Mouse (Mus musculus) ES-E14 (cell line): Measurements from ENCODE around the gene Sh3rf1. TPM values are rescaled to one million over a fixed set of nuclear protein-coding genes. Genes with fewer than 3 reads are reported as not detected.

Experiments used
- DNase-seq: peaks from one replicate; pipeline ENCODE4 v3.0.0-alpha.2; 2013; ENCODE audit warnings: low read depth, low spot score
- H3K27ac ChIP-seq: 2 replicates; pipeline ENCODE4 v1.5.1; 2012; ENCODE audit warnings: low read depth, mild to moderate bottlenecking, low read length, moderate library complexity, mixed read lengths; ENCODE audit not compliant: poor library complexity, insufficient read depth, severe bottlenecking
- H3K36me3 ChIP-seq: 2 replicates; pipeline ENCODE4 v1.6.1; 2012; ENCODE audit warnings: mild to moderate bottlenecking, low read length, moderate library complexity, mixed read lengths; ENCODE audit not compliant: control insufficient read depth, poor library complexity, insufficient read depth, severe bottlenecking
- H3K4me1 ChIP-seq, 2 experiments: fragments of 150-350 bp in 1 of 2; sonication (generic) in 1 of 2; 2 replicates each; pipeline ENCODE4 v1.6.1; 2012; ENCODE audit warnings: low read length in 2 of 2, mild to moderate bottlenecking in 1 of 2, mixed read lengths in 1 of 2; ENCODE audit not compliant: control insufficient read depth in 2 of 2, insufficient read depth in 2 of 2, poor library complexity in 1 of 2
- H3K4me3 ChIP-seq, 2 experiments: fragments of 150-350 bp in 1 of 2; sonication (generic) in 1 of 2; 2 replicates each; pipeline ENCODE4 v1.5.1; 2012; ENCODE audit warnings: low read length in 2 of 2, low read depth in 1 of 2, mild to moderate bottlenecking in 1 of 2, mixed read lengths in 1 of 2; ENCODE audit not compliant: insufficient read depth in 1 of 2, poor library complexity in 1 of 2, severe bottlenecking in 1 of 2
- H3K9ac ChIP-seq: 2 replicates; pipeline ENCODE4 v1.6.1; 2012; ENCODE audit warnings: low read depth, mild to moderate bottlenecking, low read length, mixed read lengths; ENCODE audit not compliant: poor library complexity, insufficient read depth, severe bottlenecking
- H3K9me3 ChIP-seq: fragments of 150-350 bp; sonication (generic); 2 replicates; pipeline ENCODE4 v1.6.1; 2012; ENCODE audit warnings: low read depth, mild to moderate bottlenecking, low read length; ENCODE audit not compliant: control insufficient read depth, insufficient read depth
- CHD2 ChIP-seq: IDR thresholded peaks from 2 replicates; pipeline ENCODE4 v1.6.1; 2014; ENCODE audit warnings: mild to moderate bottlenecking, low read depth, low read length, inconsistent platforms
- HCFC1 ChIP-seq: IDR thresholded peaks from 2 replicates; pipeline ENCODE4 v1.6.1; 2012; ENCODE audit warnings: low read length, inconsistent platforms, borderline replicate concordance; ENCODE audit not compliant: insufficient read depth
- MAFK ChIP-seq: IDR thresholded peaks from 2 replicates; pipeline ENCODE4 v1.6.1; 2014; ENCODE audit warnings: mild to moderate bottlenecking, low read depth, low read length, inconsistent platforms; ENCODE audit not compliant: insufficient read depth
- ZC3H11A ChIP-seq: IDR thresholded peaks from 2 replicates; pipeline ENCODE4 v1.6.1; 2012; ENCODE audit warnings: low read depth, mild to moderate bottlenecking, inconsistent platforms, low read length, borderline replicate concordance
- ZNF384 ChIP-seq: IDR thresholded peaks from 2 replicates; pipeline ENCODE4 v1.6.1; 2012; ENCODE audit warnings: low read depth, low read length, inconsistent platforms
- in situ Hi-C, 2 experiments: fragments of 600-800 bp; cut with MboI; formaldehyde crosslinking; loops; one replicate each; pipeline ENCODE4 v1.15.1; 2025; ENCODE audit warnings: low sequenced_read_pairs in 2 of 2, inconsistent platforms in 1 of 2; ENCODE audit not compliant: unreplicated experiment in 2 of 2
- total RNA-seq: library from RNA; depleted of rRNA; stranded (reverse); fragments of 300-350 nt; gene quantifications from 2 replicates; pipeline ENCODE4 v1.2.3, GENCODE M21; 2012

Sh3rf1 gene
- total RNA-seq, 1 experiment, result 6.0 TPM

GRCm38 (mm10) chr8:61359851-61360272 lies 136.2 kb downstream of the Sh3rf1 start:
- Histone ChIP-seq H3K4me1 (no peaks in the 10 kb centered on the region), H3K9me3 (no peaks in the 10 kb centered on the region), H3K36me3 (no peaks in the 10 kb centered on the region; the same call in 1 of the 2 replicates), H3K27ac (no peak overlapping the region), H3K4me3 (no peak overlapping the region), H3K9ac (no peak overlapping the region)
- TF ChIP-seq ZC3H11A (no peak), ZNF384 (no peak), HCFC1 (no peak), MAFK (no peak), CHD2 (no peak)
- no peak for DNase-seq
- in situ Hi-C loops, result no loop called here

DNA sequence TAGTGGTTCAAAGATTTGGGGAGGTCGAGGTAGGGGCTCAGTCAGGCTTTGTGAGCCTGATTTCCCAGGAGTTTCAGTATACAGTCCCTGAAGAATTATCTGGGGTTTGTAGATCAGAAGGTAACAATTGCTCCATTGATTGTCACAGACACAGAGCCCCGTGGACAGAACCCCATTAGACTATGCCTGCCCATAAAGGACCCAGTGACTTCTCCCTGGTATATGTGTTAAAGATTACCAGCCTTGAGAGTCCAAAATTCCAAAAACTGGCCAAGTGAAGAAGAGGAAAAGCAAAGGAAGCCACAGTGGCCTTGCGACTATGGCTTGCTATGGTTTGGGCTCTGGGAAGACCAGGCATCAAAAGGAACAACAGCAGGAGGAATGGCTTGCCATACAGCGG lies 136.7 kb downstream of the Sh3rf1 start:
- TF ChIP-seq ZC3H11A (no peak), CHD2 (no peak), HCFC1 (no peak), MAFK (no peak), ZNF384 (no peak)
- Histone ChIP-seq H3K27ac (no peak overlapping the region), H3K4me3 (no peak overlapping the region), H3K9me3 (no peaks in the 10 kb centered on the region), H3K4me1 (no peaks in the 10 kb centered on the region), H3K9ac (no peak overlapping the region), H3K36me3 (no peaks in the 10 kb centered on the region; the same call in 1 of the 2 replicates)
- DNase-seq, result no peak
- in situ Hi-C loops, result no loop called here

DNA sequence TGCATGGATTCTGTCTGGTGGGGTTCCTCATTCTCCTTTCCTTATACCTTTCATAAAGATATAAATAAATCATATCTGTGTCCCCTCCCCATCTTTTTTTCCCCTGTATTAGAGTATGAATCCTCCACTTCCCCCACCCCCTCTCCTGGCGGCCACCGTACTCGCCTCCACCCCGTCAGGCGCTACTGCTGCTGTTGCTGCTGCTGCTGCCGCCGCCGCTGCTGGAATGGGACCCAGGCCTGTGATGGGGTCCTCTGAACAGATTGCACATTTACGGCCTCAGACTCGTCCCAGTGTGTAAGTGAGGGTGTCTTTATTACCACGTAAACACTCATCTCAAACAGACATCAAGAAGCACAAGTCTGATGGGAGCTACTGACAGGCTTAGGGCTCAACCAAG lies 137.8 kb downstream of the Sh3rf1 start:
- 0 out of 2 replicates have a peak, but pooled peaks cover 3% of the 10 kb centered on the region for H3K9me3 ChIP-seq
- no peak overlapping the region for H3K9ac ChIP-seq
- peaks cover under 1% of the 10 kb centered on the region; the same call in 1 of the 2 replicates for H3K36me3 ChIP-seq
- in situ Hi-C loops, result no loop called here
- TF ChIP-seq CHD2 (no peak), MAFK (no peak), ZNF384 (no peak), ZC3H11A (no peak), HCFC1 (no peak)
- H3K27ac ChIP-seq, result no peak overlapping the region
- DNase-seq, result no peak
- no peaks in the 10 kb centered on the region for H3K4me1 ChIP-seq
- H3K4me3 ChIP-seq, result no peak overlapping the region

DNA sequence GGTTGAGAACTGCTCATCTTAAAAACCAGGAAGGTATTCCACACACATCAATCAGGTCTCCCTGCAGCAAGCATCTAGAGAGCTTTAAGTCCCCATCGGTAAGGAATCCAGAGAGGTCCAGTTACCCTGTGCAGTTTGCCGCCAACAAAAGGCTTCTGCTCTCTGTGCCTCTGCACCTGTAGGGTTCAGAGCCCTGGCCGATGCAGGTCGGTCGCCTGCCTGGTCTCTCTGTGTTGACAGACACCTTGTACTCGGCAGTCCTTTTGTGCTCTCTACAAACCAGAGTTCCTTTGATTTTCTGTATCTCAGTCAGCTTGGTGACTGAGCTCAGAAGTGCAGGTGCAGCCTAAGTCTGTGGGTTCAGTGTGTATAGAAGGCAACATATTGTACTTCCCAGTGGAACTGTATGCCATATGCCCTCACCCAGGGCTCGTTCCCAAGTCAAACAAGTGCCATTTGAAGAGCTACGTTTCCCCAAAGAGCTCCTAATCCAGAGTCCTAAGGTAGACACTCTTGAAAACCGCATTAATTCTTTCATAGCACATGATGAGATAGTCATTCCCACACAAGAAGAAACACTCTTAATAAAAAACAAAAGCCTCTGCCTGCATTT lies 138.7 kb downstream of the Sh3rf1 start:
- no peak overlapping the region for H3K27ac ChIP-seq
- no peak for DNase-seq
- in situ Hi-C loops, result no loop called here
- no peak overlapping the region for H3K9ac ChIP-seq
- TF ChIP-seq ZC3H11A (no peak), MAFK (no peak), HCFC1 (no peak), ZNF384 (no peak), CHD2 (no peak)
- H3K4me1 ChIP-seq, result no peaks in the 10 kb centered on the region
- 0 out of 2 replicates have a peak, but pooled peaks cover 3% of the 10 kb centered on the region for H3K9me3 ChIP-seq
- peaks cover 5% of the 10 kb centered on the region; the same call in 1 of the 2 replicates for H3K36me3 ChIP-seq
- no peak overlapping the region for H3K4me3 ChIP-seq

- H3K4me3 ChIP-seq, result no peak overlapping the region
- peaks cover 13% of the 10 kb centered on the region; the same call in 1 of the 2 replicates for H3K36me3 ChIP-seq
- H3K4me1 ChIP-seq, result no peaks in the 10 kb centered on the region
- H3K27ac ChIP-seq, result no peak overlapping the region
- DNase-seq, result no peak
- in situ Hi-C loops, result no loop called here
- H3K9ac ChIP-seq, result no peak overlapping the region
- H3K9me3 ChIP-seq, result peaks cover 8% of the 10 kb centered on the region
- TF ChIP-seq ZC3H11A (no peak), HCFC1 (no peak), ZNF384 (no peak), MAFK (no peak), CHD2 (no peak)
Observed at GRCm38 (mm10) chr8:61373303-61373702, 149.6 kb downstream of the Sh3rf1 start.
